Mouse (Mus musculus): ENCODE results near the gene B830017H08Rik. TPM values are rescaled to one million over a fixed set of nuclear protein-coding genes. Genes with fewer than 3 reads are reported as not detected.
A peak's percentile ranks its signal among the peaks of the same experiment; 100 is the strongest.

The B830017H08Rik gene
- total RNA-seq, 2 experiments from 2014 or later, result not detected

DNA sequence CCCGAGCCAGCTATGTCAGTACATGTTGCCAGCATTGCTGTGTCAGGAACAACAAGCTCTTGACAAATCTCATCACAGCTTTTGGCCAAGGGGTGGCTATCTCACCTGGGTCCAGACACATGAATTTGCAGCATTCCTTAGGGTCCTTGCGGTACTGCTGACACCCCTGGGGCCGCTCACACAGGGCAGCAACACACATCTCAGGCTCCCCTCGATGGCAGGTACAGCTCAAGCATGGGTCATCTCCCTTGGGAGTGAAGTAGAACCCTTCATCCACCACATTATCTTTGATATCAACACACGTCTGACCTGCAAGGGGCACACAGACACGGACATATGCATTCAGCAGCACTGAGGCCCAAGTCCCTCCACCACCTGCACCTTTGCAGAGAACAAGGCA, 16.6 kb downstream of the B830017H08Rik start:
- no peak for DNase-seq (ENCODE audit: low spot score)

GRCm38 (mm10) chr16:17851331-17851730, 18.4 kb downstream of the B830017H08Rik start:
- no peak for DNase-seq (ENCODE audit: low spot score)

DNA sequence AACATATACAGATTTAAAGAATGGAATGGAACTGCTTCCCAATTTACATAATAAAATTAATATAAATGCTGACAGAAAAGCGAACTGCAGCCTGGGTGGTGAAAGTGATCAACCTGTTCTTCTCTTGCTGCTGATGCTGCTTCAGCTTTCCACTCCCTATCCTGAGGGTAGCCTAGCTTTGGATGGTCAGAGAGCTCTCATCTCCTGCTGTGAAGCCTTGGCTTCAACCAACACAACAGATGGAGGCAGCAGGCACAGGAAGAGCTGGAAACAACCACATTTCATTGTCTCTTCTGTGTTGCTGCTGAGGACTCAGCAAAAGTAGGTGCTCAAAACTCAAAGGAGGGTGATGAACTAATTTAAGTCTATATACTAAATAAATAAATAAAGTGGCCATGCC, 18.9 kb downstream of the B830017H08Rik start:
- DNase-seq (ENCODE audit: low spot score), result no peak

DNA sequence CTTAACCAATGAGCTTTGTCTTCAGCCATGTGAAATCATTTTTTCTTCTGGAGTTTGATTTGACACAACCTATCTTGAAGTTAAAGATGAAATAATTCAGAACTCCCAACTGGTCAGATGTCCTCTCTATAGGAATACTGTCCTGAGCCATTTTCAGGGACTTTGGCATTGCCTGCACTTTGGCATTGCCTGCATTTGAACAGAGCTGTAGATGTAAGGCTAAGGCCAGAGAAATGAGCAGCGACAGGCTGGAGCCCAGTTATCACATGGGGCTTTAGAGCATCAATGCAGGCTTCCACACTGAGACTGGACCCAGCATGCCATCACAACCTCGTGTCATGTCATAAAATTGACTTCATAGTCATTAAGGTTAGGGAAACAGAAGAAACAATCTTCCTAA, 20.3 kb downstream of the B830017H08Rik start:
- no peak for DNase-seq (ENCODE audit: low spot score)

GRCm38 (mm10) chr16:17857157-17857556, 24.2 kb downstream of the B830017H08Rik start:
- DNase-seq (ENCODE audit: low spot score), result no peak

DNA sequence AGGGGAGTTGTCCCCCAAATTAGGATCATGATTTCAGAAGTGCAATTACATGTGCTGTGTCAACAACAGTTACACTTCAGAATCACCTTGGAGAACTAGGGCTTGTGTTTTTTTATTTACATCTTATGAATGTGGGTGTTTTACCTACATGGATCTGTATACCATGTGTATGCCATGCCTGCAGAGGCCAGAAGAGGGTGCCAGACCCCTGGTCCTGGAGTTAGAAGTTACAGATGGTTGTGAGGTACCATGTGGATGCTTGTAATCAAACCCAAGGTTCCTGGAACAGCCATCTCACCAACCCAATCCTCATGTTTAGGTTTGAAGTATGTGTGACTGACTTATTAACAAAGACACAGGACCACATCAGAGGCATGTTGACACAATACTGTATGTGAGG, 25.7 kb downstream of the B830017H08Rik start:
- DNase-seq (ENCODE audit: low spot score), result no peak

GRCm38 (mm10) chr16:17865293-17865692, 32.4 kb downstream of the B830017H08Rik start:
- DNase-seq (ENCODE audit: low spot score), result no peak

DNA sequence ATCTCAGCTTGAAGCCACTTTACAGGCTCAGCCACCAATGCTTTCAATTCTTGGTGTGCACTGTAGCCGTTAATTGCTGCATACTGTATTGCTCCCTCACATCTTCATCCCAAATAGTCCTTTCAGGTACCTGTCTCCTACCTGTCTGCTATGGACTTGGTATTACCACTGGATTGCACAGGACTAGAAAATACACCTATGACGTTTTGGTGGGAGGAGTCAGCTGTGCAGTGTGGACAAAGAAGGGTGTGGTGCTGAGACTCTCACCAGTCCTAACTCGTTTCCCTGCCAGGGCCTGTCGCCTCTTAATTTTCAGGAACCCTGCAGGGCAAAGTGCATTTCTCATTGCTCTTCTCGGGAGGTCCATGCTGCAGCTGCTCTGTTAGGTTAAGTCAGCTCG, 32.8 kb downstream of the B830017H08Rik start:
- DNase-seq (ENCODE audit: low spot score), result no peak

DNA sequence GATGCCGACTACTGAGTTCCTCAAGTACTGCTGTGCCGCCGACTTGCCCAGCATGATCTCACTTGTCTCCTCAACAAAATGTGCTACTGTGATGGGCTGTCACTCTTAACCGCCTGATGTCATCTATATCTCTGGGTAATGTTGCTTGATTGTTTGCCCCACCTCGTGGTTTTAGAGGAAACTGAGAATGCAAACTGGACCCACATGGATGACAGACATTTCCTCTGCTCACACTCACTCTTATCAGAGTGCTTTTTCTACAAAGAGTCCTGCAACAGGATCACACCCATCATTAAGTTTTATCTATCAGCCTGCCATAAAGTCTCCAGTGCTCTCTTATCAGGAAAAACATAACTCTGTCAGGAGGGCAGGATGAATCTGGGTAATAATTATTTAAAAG, 38.3 kb downstream of the B830017H08Rik start:
- DNase-seq (ENCODE audit: low spot score), result no peak

GRCm38 (mm10) chr16:17872995-17873394, 40.1 kb downstream of the B830017H08Rik start:
- no peak for DNase-seq (ENCODE audit: low spot score)

DNA sequence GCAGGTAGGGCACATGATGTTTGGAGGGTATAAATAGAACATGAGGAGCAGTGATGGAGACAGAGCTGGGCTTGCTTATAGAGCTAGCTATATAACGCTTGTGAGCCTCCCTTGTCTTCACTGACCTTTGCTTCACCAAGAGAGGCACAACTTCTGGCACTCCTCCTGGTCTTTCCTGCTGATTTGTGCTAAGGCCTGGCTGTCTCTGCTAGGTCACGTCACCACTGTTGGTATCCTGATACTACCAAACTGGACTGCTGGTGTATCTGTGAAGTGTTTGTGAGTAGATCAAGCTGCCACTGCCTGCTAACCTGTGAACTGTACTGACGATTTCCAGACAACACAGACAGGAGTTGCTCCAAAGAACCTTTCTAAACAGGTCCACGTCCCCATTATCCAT, 42.3 kb downstream of the B830017H08Rik start:
- DNase-seq (ENCODE audit: low spot score), result peak; percentile 25

GRCm38 (mm10) chr16:17876096-17876495, 43.2 kb downstream of the B830017H08Rik start:
- no peak for DNase-seq (ENCODE audit: low spot score)

DNA sequence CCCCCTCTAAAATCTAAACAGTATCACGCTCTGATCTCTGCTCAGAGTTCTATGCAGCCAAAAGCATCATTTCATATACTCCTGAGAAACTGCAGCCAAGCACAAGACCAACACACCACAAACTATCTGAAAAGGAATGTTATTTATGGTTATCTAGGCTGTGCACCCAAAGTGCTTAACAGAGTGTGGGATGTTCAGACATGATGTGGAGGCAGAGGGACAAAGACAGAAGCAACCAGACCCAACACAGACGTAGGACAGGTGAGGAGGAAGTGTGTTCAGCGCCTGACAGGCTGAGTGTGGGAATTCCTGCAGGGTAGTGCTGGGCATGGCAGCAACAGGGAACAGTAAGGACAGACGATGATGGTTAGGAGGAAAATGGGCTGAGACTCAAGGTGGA, 46.6 kb downstream of the B830017H08Rik start:
- no peak for DNase-seq (ENCODE audit: low spot score)

- DNase-seq (ENCODE audit: low spot score), result no peak
Observed at GRCm38 (mm10) chr16:17882196-17882595, 49.3 kb downstream of the B830017H08Rik start.

GRCm38 (mm10) chr16:17884116-17884515, 51.2 kb downstream of the B830017H08Rik start:
- no peak for DNase-seq (ENCODE audit: low spot score)

Other genes with a start within 250 kb of the B830017H08Rik start
- gene Slc7a4, start 249.9 kb upstream of the B830017H08Rik start, total RNA-seq (2021), result under 1 TPM in 1 of 2 experiments, not detected in 1; 0.39 TPM
- gene Smpd4, start 213.8 kb upstream of the B830017H08Rik start, total RNA-seq (2021), result 10 to 100 TPM; 10.4 to 14.3 TPM
- under 1 TPM; 0.33 to 0.48 TPM for gene Ccdc74a, start 186.7 kb upstream of the B830017H08Rik start, total RNA-seq (2021)
- gene Med15, start 100.2 kb upstream of the B830017H08Rik start, total RNA-seq (2021), result 10 to 100 TPM; 17.5 to 20.1 TPM
- gene Klhl22, start 73.5 kb upstream of the B830017H08Rik start, total RNA-seq (2021), result 10 to 100 TPM; 21.8 to 23.4 TPM
- 1 to 10 TPM; 2.6 to 4.0 TPM for gene Scarf2, start 35.8 kb upstream of the B830017H08Rik start, total RNA-seq (2021)
- 1 to 10 TPM in 1 of 2 experiments, under 1 TPM in 1; 0.87 to 1.2 TPM for gene Car15, start 5.2 kb downstream of the B830017H08Rik start, total RNA-seq (2021)
- under 1 TPM; 0.05 to 0.09 TPM for gene Gm20518, start 58.5 kb downstream of the B830017H08Rik start, total RNA-seq (2021)
- gene Tssk1, start 61.1 kb downstream of the B830017H08Rik start, total RNA-seq (2021), result under 1 TPM in 1 of 2 experiments, not detected in 1; 0.07 TPM
- 10 to 100 TPM; 20.3 to 21.4 TPM for gene Dgcr2, start 65.4 kb downstream of the B830017H08Rik start, total RNA-seq (2021)
- gene Tssk2, start 65.5 kb downstream of the B830017H08Rik start, total RNA-seq (2021), result not detected
- gene Ess2, start 78.2 kb downstream of the B830017H08Rik start, total RNA-seq (2021), result 1 to 10 TPM; 5.7 to 6.0 TPM
- gene Gsc2, start 81.9 kb downstream of the B830017H08Rik start, total RNA-seq (2021), result not detected
- 1 to 10 TPM; 3.2 to 4.7 TPM for gene Slc25a1, start 95.1 kb downstream of the B830017H08Rik start, total RNA-seq (2021)
- not detected for gene Vpreb2, start 147.3 kb downstream of the B830017H08Rik start, total RNA-seq (2021)
- gene Dgcr6, start 219.7 kb downstream of the B830017H08Rik start, total RNA-seq (2021), result 10 to 100 TPM; 46.9 to 50.4 TPM

Data from gastrocnemius, adult 18-20 months (tissue).